Mouse (Mus musculus) testis, adult 2 months (tissue): ENCODE data around the gene Rfx5.
"Not testable (repeated sequence)": the region's sequence is repeated elsewhere in the genome, so short reads cannot be mapped to it uniquely, and the experiment has no call there.

Experiments used
- CTCF ChIP-seq: fragments of 200-500 bp; IDR thresholded peaks from 2 replicates; pipeline ENCODE4 v1.5.1; 2012; ENCODE audit warnings: low read depth, mild to moderate bottlenecking, inconsistent platforms, low read length, moderate library complexity; ENCODE audit not compliant: control insufficient read depth, insufficient read depth, insufficient replicate concordance
- POLR2A ChIP-seq: fragments of 200-500 bp; IDR thresholded peaks from 2 replicates; pipeline ENCODE4 v1.6.1; 2012; ENCODE audit warnings: low read depth, mild to moderate bottlenecking, inconsistent platforms, low read length, moderate library complexity; ENCODE audit not compliant: control insufficient read depth

DNA sequence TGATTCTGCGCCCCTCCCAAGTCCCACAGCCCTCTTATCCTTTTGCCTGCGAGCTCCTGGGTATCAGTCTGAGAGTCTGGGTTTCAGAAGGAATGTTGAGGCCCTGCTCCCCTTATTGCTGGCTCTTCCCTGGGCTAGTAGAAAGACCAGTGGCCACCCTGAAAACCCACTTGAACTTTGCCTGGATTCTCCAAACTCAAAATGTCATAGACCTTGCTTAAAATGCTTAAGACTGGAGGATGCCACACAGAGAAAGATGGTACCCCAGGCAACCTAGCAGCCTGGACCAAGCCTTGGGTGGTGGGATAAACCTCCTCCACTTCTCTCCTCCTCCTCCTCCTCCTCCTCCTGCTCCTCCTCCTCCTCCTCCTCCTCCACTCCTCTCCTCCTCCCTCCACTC lies 20.3 kb upstream of the Rfx5 start:
- not testable (repeated sequence) for TF ChIP-seq CTCF, POLR2A
